Mouse (Mus musculus): ENCODE data around the gene 1700001O22Rik.

1700001O22Rik gene

GRCm38 (mm10) chr2:30803604-30804003 is at the start of gene 1700001O22Rik:
1700001O22Rik (minus strand) TSS chr2:30803661.
- DNase-seq (ENCODE audit: low spot score) = no peak

- DNase-seq (ENCODE audit: low spot score) = no peak
These were observed 49.4 kb upstream of the 1700001O22Rik start for GRCm38 (mm10) chr2:30852771-30853313.

GRCm38 (mm10) chr2:30850581-30850980 is 47.1 kb upstream of the 1700001O22Rik start:
- no peak for DNase-seq (ENCODE audit: low spot score)

GRCm38 (mm10) chr2:30848184-30848583 is 44.7 kb upstream of the 1700001O22Rik start:
- no peak for DNase-seq (ENCODE audit: low spot score)

GRCm38 (mm10) chr2:30846723-30847122 is 43.3 kb upstream of the 1700001O22Rik start:
- DNase-seq (ENCODE audit: low spot score) = no peak

GRCm38 (mm10) chr2:30846236-30846635 is 42.8 kb upstream of the 1700001O22Rik start:
- DNase-seq (ENCODE audit: low spot score) = no peak

- no peak for DNase-seq (ENCODE audit: low spot score)
These were observed 42.0 kb upstream of the 1700001O22Rik start for GRCm38 (mm10) chr2:30845152-30846070.

- DNase-seq (ENCODE audit: low spot score) = no peak
These were observed 39.2 kb upstream of the 1700001O22Rik start for GRCm38 (mm10) chr2:30842615-30843014.

- DNase-seq (ENCODE audit: low spot score) = no peak
These were observed 33.0 kb upstream of the 1700001O22Rik start for GRCm38 (mm10) chr2:30836238-30836990.

GRCm38 (mm10) chr2:30834373-30835022 is 31.0 kb upstream of the 1700001O22Rik start, which contains the start of gene Prrx2:
Prrx2 (plus strand) TSS chr2:30834972.
- no peak for DNase-seq (ENCODE audit: low spot score)

- DNase-seq (ENCODE audit: low spot score) = no peak
These were observed 30.2 kb upstream of the 1700001O22Rik start for GRCm38 (mm10) chr2:30833644-30834043.

GRCm38 (mm10) chr2:30830283-30830795 is 26.9 kb upstream of the 1700001O22Rik start, which contains the start of gene Asb6:
Asb6 (minus strand) TSS chr2:30830333.
- DNase-seq (ENCODE audit: low spot score) = no peak

- no peak for DNase-seq (ENCODE audit: low spot score)
These were observed 25.9 kb upstream of the 1700001O22Rik start for GRCm38 (mm10) chr2:30829315-30829714.

- peak; percentile 83 for DNase-seq (ENCODE audit: low spot score)
These were observed 24.5 kb upstream of the 1700001O22Rik start for GRCm38 (mm10) chr2:30827749-30828475.

GRCm38 (mm10) chr2:30826825-30827748 is 23.6 kb upstream of the 1700001O22Rik start:
- DNase-seq (ENCODE audit: low spot score) = peak; percentile 44

- no peak for DNase-seq (ENCODE audit: low spot score)
These were observed 20.1 kb upstream of the 1700001O22Rik start for GRCm38 (mm10) chr2:30823385-30824153.

GRCm38 (mm10) chr2:30822460-30822859 is 19.0 kb upstream of the 1700001O22Rik start:
- no peak for DNase-seq (ENCODE audit: low spot score)

- DNase-seq (ENCODE audit: low spot score) = no peak
These were observed 17.6 kb upstream of the 1700001O22Rik start for GRCm38 (mm10) chr2:30821073-30821472.

- DNase-seq (ENCODE audit: low spot score) = no peak
These were observed 16.4 kb upstream of the 1700001O22Rik start for GRCm38 (mm10) chr2:30819873-30820272.

All from left cerebral cortex, adult 11 months (tissue).